Mouse (Mus musculus) B cell, adult 67 days (primary cell): Measurements from ENCODE around the gene Itga11. TPM values are rescaled to one million over a fixed set of nuclear protein-coding genes. Genes with fewer than 3 reads are reported as not detected.

Source experiments
- total RNA-seq, 2 experiments: library from RNA; stranded (reverse); gene quantifications; 4 replicates each; pipeline ENCODE4 v1.2.4; 2023

The Itga11 gene
- not detected for total RNA-seq

GRCm38 (mm10) chr9:62677641-62678549 is at the start of gene Itga11:
Gene Itga11, plus strand, starts transcription at chr9:62677826.

GRCm38 (mm10) chr9:62811516-62812121 is 134.0 kb downstream of the Itga11 start, which contains the start of gene Fem1b:
Gene Fem1b, minus strand, starts transcription at chr9:62811934.

Other genes with a start within 250 kb of the Itga11 start
- gene Coro2b, start 140.8 kb upstream of the Itga11 start, total RNA-seq: 1 to 10 TPM in 1 of 2 experiments, under 1 TPM in 1; 0.99 to 1.2 TPM
- gene Fem1b, start 134.1 kb downstream of the Itga11 start, total RNA-seq: 10 to 100 TPM; 22.8 to 29.3 TPM
- gene Cln6, start 161.0 kb downstream of the Itga11 start, total RNA-seq: 1 to 10 TPM; 4.5 to 7.1 TPM
- not detected for gene Calml4, start 180.3 kb downstream of the Itga11 start, total RNA-seq